Mouse (Mus musculus) lung, adult 2 months (tissue): ENCODE data around the gene Prc1.

Experiments used
- CTCF ChIP-seq: fragments of 200-500 bp; IDR thresholded peaks from 2 replicates; pipeline ENCODE4 v1.5.1; 2011; ENCODE audit warnings: mild to moderate bottlenecking, low read length, control low read depth; ENCODE audit not compliant: insufficient read depth
- POLR2A ChIP-seq: fragments of 200-500 bp; IDR thresholded peaks from 2 replicates; pipeline ENCODE4 v1.6.1; 2011; ENCODE audit warnings: low read depth, mild to moderate bottlenecking, control low read depth, low read length, borderline replicate concordance; ENCODE audit errors: extremely low read depth

GRCm38 (mm10) chr7:80358039-80358438, 63.8 kb downstream of the Prc1 start:
- TF ChIP-seq CTCF: no peak
- no peak for TF ChIP-seq POLR2A
